Mouse (Mus musculus) ES-Bruce4 (cell line): ENCODE measurements around the gene Col18a1. TPM values are rescaled to one million over a fixed set of nuclear protein-coding genes. Genes with fewer than 3 reads are reported as not detected.

Experiments used
- H3K27ac ChIP-seq: 2 replicates; pipeline ENCODE4 v1.5.1; 2012; ENCODE audit warnings: low read length, inconsistent platforms; ENCODE audit not compliant: insufficient read depth
- H3K27me3 ChIP-seq: 2 replicates; pipeline ENCODE4 v1.6.1; 2012; ENCODE audit warnings: mild to moderate bottlenecking, low read length, inconsistent platforms; ENCODE audit not compliant: control insufficient read depth, poor library complexity, insufficient read depth, severe bottlenecking
- H3K36me3 ChIP-seq: 2 replicates; pipeline ENCODE4 v1.6.1; 2012; ENCODE audit warnings: inconsistent platforms, mild to moderate bottlenecking, low read length, moderate library complexity; ENCODE audit not compliant: control insufficient read depth, poor library complexity, insufficient read depth, severe bottlenecking
- H3K4me1 ChIP-seq: one replicate; pipeline ENCODE4 v1.8.1; 2011; ENCODE audit warnings: low read length; ENCODE audit not compliant: control insufficient read depth, insufficient read depth
- H3K4me3 ChIP-seq: 2 replicates; pipeline ENCODE4 v1.5.1; 2011; ENCODE audit warnings: low read depth, mild to moderate bottlenecking, low read length
- H3K9ac ChIP-seq: 2 replicates; pipeline ENCODE4 v1.6.1; 2012; ENCODE audit warnings: low read depth, mild to moderate bottlenecking, inconsistent platforms; ENCODE audit not compliant: poor library complexity, severe bottlenecking
- H3K9me3 ChIP-seq: replicated peaks from 2 replicates; pipeline ENCODE4 v1.6.1; 2012; ENCODE audit warnings: mild to moderate bottlenecking, low read length, inconsistent platforms; ENCODE audit not compliant: control insufficient read depth, poor library complexity, insufficient read depth, severe bottlenecking
- CTCF ChIP-seq: IDR thresholded peaks from one replicate; pipeline ENCODE4 v1.8.1; 2011; ENCODE audit warnings: low read depth, low read length
- EP300 ChIP-seq: IDR thresholded peaks from 2 replicates; pipeline ENCODE4 v1.6.1; 2011; ENCODE audit warnings: low read depth, low read length; ENCODE audit not compliant: insufficient read depth
- POLR2A ChIP-seq: IDR thresholded peaks from one replicate; pipeline ENCODE4 v1.8.1; 2011; ENCODE audit warnings: low read length; ENCODE audit not compliant: insufficient read depth
- polyA plus RNA-seq: library from polyadenylated mRNA; stranded (reverse); fragments of >200 nt; gene quantifications from 2 replicates; pipeline ENCODE4 v1.2.4, GENCODE M21; 2011; ENCODE audit warnings: low read depth; ENCODE audit not compliant: missing spikeins, insufficient read depth, insufficient read length

Gene Col18a1
- polyA plus RNA-seq, 1 experiment, result 273 TPM

GRCm38 (mm10) chr10:77147545-77147944 lies 18.8 kb downstream of the Col18a1 start:
- H3K4me3 ChIP-seq, result no peak overlapping the region
- H3K36me3 ChIP-seq, result no peaks in the 10 kb centered on the region
- H3K4me1 ChIP-seq, result peaks cover 38% of the 10 kb centered on the region
- no peak overlapping the region for H3K9ac ChIP-seq
- no peaks in the 10 kb centered on the region for H3K27me3 ChIP-seq
- TF ChIP-seq POLR2A, result no peak
- no peak for TF ChIP-seq EP300
- TF ChIP-seq CTCF, result no peak
- H3K27ac ChIP-seq, result peak overlapping the region; percentile 7; the same call in 1 of the 2 replicates
- H3K9me3 ChIP-seq, result no peaks in the 10 kb centered on the region

GRCm38 (mm10) chr10:77146901-77147463 lies 19.4 kb downstream of the Col18a1 start:
- H3K9ac ChIP-seq, result no peak overlapping the region
- H3K4me1 ChIP-seq, result peaks cover 38% of the 10 kb centered on the region
- H3K27ac ChIP-seq, result peak overlapping the region; percentile 7

GRCm38 (mm10) chr10:77145946-77146345 lies 20.4 kb downstream of the Col18a1 start:
- Histone ChIP-seq H3K9me3 (no peaks in the 10 kb centered on the region), H3K4me1 (peaks cover 33% of the 10 kb centered on the region), H3K36me3 (no peaks in the 10 kb centered on the region), H3K27me3 (no peaks in the 10 kb centered on the region), H3K4me3 (no peak overlapping the region), H3K27ac (peak overlapping the region; percentile 74), H3K9ac (0 out of 2 replicates have a peak overlapping the region, but pooled peaks have one; percentile 16)
- TF ChIP-seq EP300 (peak; percentile 30; the same call in 1 of the 2 replicates), CTCF (no peak)

More at GRCm38 (mm10) chr10:77146901-77147463, 19.4 kb downstream of the Col18a1 start:
- Histone ChIP-seq H3K4me3 (no peak overlapping the region), H3K27me3 (no peaks in the 10 kb centered on the region), H3K9me3 (no peaks in the 10 kb centered on the region), H3K36me3 (no peaks in the 10 kb centered on the region)
- TF ChIP-seq CTCF, result no peak
- TF ChIP-seq EP300, result no peak
- no peak for TF ChIP-seq POLR2A

- Histone ChIP-seq H3K27ac (no peak overlapping the region), H3K9ac (no peak overlapping the region), H3K9me3 (no peaks in the 10 kb centered on the region), H3K4me3 (no peak overlapping the region), H3K4me1 (peaks cover 30% of the 10 kb centered on the region), H3K36me3 (no peaks in the 10 kb centered on the region), H3K27me3 (no peaks in the 10 kb centered on the region)
- TF ChIP-seq EP300 (no peak), CTCF (peak; percentile 5), POLR2A (no peak)
Measured at GRCm38 (mm10) chr10:77144372-77144771, 22.0 kb downstream of the Col18a1 start.

GRCm38 (mm10) chr10:77142328-77142727 lies 24.0 kb downstream of the Col18a1 start:
- Histone ChIP-seq H3K4me1 (peaks cover 48% of the 10 kb centered on the region), H3K36me3 (no peaks in the 10 kb centered on the region), H3K9me3 (no peaks in the 10 kb centered on the region), H3K27ac (no peak overlapping the region), H3K27me3 (no peaks in the 10 kb centered on the region), H3K9ac (no peak overlapping the region), H3K4me3 (no peak overlapping the region)
- TF ChIP-seq POLR2A (no peak), CTCF (no peak), EP300 (no peak)

- H3K27me3 ChIP-seq, result no peaks in the 10 kb centered on the region
- peak overlapping the region; percentile 54 for H3K27ac ChIP-seq
- H3K4me3 ChIP-seq, result no peak overlapping the region
- peaks cover 34% of the 10 kb centered on the region for H3K4me1 ChIP-seq
- no peaks in the 10 kb centered on the region for H3K36me3 ChIP-seq
- TF ChIP-seq POLR2A (no peak), EP300 (peak; percentile 83), CTCF (no peak)
- no peak overlapping the region for H3K9ac ChIP-seq
- H3K9me3 ChIP-seq, result no peaks in the 10 kb centered on the region
Measured at GRCm38 (mm10) chr10:77138304-77138703, 28.0 kb downstream of the Col18a1 start.
